Mouse (Mus musculus): ENCODE results near the gene Hba-a2.

DNA sequence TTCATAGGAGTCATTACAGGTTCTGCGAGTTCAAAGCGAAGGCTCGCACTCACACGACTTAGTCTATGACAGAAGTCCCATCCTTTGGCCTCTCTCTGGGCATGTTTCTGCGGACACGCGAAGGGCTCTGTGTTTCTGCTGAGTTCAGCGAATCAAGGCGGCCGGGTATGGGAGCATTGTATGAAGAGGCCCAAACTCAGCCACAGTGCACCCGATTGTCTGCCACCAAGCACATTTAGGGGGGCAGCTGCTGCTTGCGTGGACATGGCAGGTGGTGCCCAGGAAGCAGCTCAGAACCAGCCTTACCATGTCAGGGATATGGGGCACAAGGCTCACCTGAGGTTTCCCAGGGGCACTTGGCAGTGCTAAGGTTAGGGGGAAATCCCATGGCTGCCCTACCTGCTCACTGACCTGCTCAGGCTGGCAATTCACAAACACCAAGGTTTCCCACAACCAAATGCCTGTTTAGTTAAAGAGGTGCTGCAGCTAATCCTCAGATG, 17.8 kb upstream of the Hba-a2 start:
- no peak for TF ChIP-seq CTCF (IDR thresholded peaks at IDR 0.05; ENCODE audit: low read depth)
- TF ChIP-seq EP300 (IDR thresholded peaks at IDR 0.05; ENCODE audit: low read depth), result no peak
